Mouse (Mus musculus) stomach, adult 2 months (tissue): ENCODE results near the gene Kctd8. TPM values are rescaled to one million over a fixed set of nuclear protein-coding genes. Genes with fewer than 3 reads are reported as not detected.

Source experiments
- polyA plus RNA-seq: library from polyadenylated mRNA; depleted of rRNA; stranded (reverse); fragments of >200 nt; gene quantifications from 2 replicates; pipeline ENCODE4 v1.2.3, GENCODE M21; 2012; rRNA removed

The Kctd8 gene
- polyA plus RNA-seq = 0.48 and 0.71 TPM in 2 replicates

DNA sequence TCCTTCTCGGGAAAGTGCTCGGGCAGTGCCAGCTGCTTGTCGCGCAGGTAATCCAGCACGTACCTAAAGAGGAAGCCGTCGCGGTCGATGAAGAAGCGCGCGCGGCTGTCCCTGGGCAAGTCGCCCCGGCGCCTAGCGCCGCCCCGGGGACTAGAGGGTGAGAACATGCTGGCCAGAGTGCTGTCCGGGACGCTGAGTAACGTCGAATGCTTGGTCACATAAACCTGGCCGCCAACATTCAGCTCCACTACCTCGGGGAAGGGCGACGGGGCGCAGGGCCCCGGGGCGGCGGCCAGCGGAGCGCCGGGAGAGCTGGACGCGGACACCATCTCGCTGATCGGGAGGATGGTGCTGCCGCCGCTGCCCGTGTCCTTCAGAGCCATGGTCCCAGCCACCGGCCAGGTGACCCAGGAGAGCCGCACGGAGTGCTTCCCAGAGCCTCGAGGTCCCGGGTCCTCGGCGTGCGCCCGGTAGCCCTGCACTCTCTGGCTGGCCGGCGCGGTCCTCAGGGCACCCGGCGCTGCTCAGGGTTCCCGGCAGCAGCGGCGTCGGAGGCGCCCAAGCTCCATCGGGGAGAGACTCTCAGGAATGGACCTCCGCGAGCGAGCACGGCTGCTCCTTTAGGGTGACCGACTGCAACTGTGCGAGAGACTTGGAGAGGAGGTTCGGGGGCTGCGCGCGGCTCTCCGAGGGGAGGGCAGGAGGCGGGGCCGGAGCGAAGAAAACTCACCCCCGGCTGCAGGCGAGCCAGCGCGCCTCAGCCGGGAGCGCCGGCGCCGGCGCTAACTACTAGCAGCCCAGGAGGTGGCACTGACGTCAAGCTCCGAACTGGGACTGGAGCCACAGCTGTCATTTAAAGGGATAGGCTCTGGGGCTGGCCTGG, at the start of gene Kctd8:
Gene Kctd8 (minus strand): TSS at position 761 of the 883 bp plus-strand sequence.

Other genes starting within 250 kb of the Kctd8 start
- 0.63 and 0.64 TPM in 2 replicates for gene Yipf7, start 201.0 kb upstream of the Kctd8 start, polyA plus RNA-seq
- gene Guf1, start 215.2 kb upstream of the Kctd8 start, polyA plus RNA-seq = 3.1 and 3.7 TPM in 2 replicates